Mouse (Mus musculus) liver, embryonic 14.5 days (tissue): ENCODE data around the gene Sphk2. TPM values are rescaled to one million over a fixed set of nuclear protein-coding genes. Genes with fewer than 3 reads are reported as not detected.
A peak's percentile ranks its signal among the peaks of the same experiment; 100 is the strongest.

ENCODE experiments used
- ATAC-seq: fragments of 200-750 bp; cut with Nextera tagmentation; 2 replicates; pipeline ENCODE4 v1.8.0; 2017; ENCODE audit warnings: moderate number of reproducible peaks, mild to moderate bottlenecking, moderate library complexity; ENCODE audit not compliant: insufficient read depth
- DNase-seq, 3 experiments: peaks; one replicate each; pipeline ENCODE4 v3.0.0-alpha.2; 2012 to 2013; ENCODE audit warnings: low read depth in 3 of 3, low spot score in 3 of 3
- H3K27ac ChIP-seq: fragments of 300-500 bp; sonication (generic); 2 replicates; pipeline ENCODE4 v1.5.1; 2014; ENCODE audit warnings: moderate library complexity, mild to moderate bottlenecking, control low read depth, inconsistent platforms
- H3K27me3 ChIP-seq: fragments of 300-500 bp; sonication (generic); 2 replicates; pipeline ENCODE4 v1.6.1; 2014; ENCODE audit warnings: mild to moderate bottlenecking, low read length, moderate library complexity; ENCODE audit not compliant: control insufficient read depth, insufficient read depth
- H3K36me3 ChIP-seq: fragments of 300-500 bp; sonication (generic); replicated peaks from 2 replicates; pipeline ENCODE4 v1.6.1; 2014; ENCODE audit warnings: low read depth; ENCODE audit not compliant: control insufficient read depth, insufficient read depth
- H3K4me1 ChIP-seq, 2 experiments: fragments of 200-500 bp in 1 of 2; fragments of 300-500 bp in 1 of 2; sonication (generic) in 1 of 2; replicated peaks; 2 replicates each; pipeline ENCODE4 v1.6.1; 2012 to 2014; ENCODE audit warnings: antibody characterized with exemption in 1 of 2, inconsistent platforms in 1 of 2, low read length in 1 of 2; ENCODE audit not compliant: control insufficient read depth in 2 of 2, insufficient read depth in 2 of 2
- H3K4me2 ChIP-seq: fragments of 300-500 bp; sonication (generic); 2 replicates; pipeline ENCODE4 v1.6.1; 2014; ENCODE audit warnings: low read depth, mild to moderate bottlenecking, control low read depth, moderate library complexity
- H3K4me3 ChIP-seq, 2 experiments: fragments of 200-500 bp in 1 of 2; fragments of 300-500 bp in 1 of 2; sonication (generic) in 1 of 2; 2 replicates each; pipeline ENCODE4 v1.5.1; 2012 to 2014; ENCODE audit warnings: low read depth in 2 of 2, low read length in 2 of 2, mild to moderate bottlenecking in 2 of 2, control low read depth in 1 of 2, inconsistent platforms in 1 of 2, moderate library complexity in 1 of 2; ENCODE audit not compliant: insufficient read depth in 1 of 2
- H3K9ac ChIP-seq: fragments of 300-500 bp; sonication (generic); replicated peaks from 2 replicates; pipeline ENCODE4 v1.6.1; 2014; ENCODE audit warnings: mild to moderate bottlenecking, control low read depth, moderate library complexity
- H3K9me3 ChIP-seq: fragments of 300-500 bp; sonication (generic); 2 replicates; pipeline ENCODE4 v1.6.1; 2016; ENCODE audit warnings: low read length, mixed read lengths; ENCODE audit not compliant: control insufficient read depth
- CTCF ChIP-seq: IDR thresholded peaks from 2 replicates; pipeline ENCODE4 v1.5.1; 2016; ENCODE audit warnings: antibody characterized with exemption, low read depth, control low read depth
- EP300 ChIP-seq: IDR thresholded peaks from 2 replicates; pipeline ENCODE4 v1.6.1; 2016; ENCODE audit warnings: antibody characterized with exemption, low read depth
- WGBS: fragments of 180-500 bp; shearing (Covaris S2); extraction: QIAGEN DNeasy Blood & Tissue Kit; methylation state at CpG from one replicate; pipeline ENCODE4 v1.1.7; 2014; ENCODE audit not compliant: insufficient replicate concordance; 5-methylcytosine and 5-hydroxymethylcytosine counted together
- polyA plus RNA-seq, 2 experiments: library from polyadenylated mRNA; depleted of rRNA in 1 of 2; stranded (reverse) in 1 of 2; unstranded in 1 of 2; fragments of >200 nt; fragmentation: Nextera tagmentation in 1 of 2; extraction: Ambion mirVana in 1 of 2; gene quantifications; 2 replicates each; pipeline versions ENCODE4 v1.2.1 to v1.2.3; 2012 to 2014

The Sphk2 gene
- polyA plus RNA-seq, 2 experiments = 5.8 to 7.6 TPM

DNA sequence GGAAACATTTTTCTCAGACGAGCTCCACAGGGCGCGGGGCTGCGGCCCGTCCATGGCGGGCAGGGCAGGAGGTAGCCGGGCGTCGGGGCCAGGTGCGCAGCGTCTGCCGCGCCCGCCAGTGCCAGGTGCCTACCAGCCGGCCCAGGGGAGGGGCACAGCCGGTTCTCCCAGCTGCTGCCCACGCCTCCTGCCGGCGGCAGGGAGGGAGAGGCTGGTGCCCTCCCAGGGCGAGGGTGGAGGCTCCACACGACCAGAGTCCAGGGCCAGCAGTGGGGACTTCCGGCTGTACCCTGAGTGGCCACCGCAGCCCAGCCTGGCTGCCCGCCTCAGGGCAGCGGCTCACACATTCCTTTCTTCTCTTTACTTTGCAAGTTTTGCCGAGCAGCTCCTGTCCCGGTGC, 41.6 kb upstream of the Sphk2 start:
- no peak overlapping the region for H3K4me3 ChIP-seq
- H3K9me3 ChIP-seq = no peaks in the 10 kb centered on the region
- H3K36me3 ChIP-seq = no peaks in the 10 kb centered on the region
- H3K27me3 ChIP-seq = peaks cover 7% of the 10 kb centered on the region
- ATAC-seq (no peak), DNase-seq (no peak)
- peak overlapping the region; percentile 28; the same call in 1 of the 2 replicates for H3K4me2 ChIP-seq
- no peak overlapping the region for H3K27ac ChIP-seq
- 11% methylated on average over 23 of the region's 27 CpGs for WGBS
- H3K9ac ChIP-seq = no peak overlapping the region
- no peaks in the 10 kb centered on the region for H3K4me1 ChIP-seq
- TF ChIP-seq EP300 = no peak
- no peak for TF ChIP-seq CTCF

- ATAC-seq = no peak
- TF ChIP-seq CTCF = no peak
- TF ChIP-seq EP300 = no peak
- H3K27ac ChIP-seq = no peak overlapping the region
- no peak overlapping the region for H3K4me3 ChIP-seq
- H3K9me3 ChIP-seq = no peaks in the 10 kb centered on the region
- H3K36me3 ChIP-seq = no peaks in the 10 kb centered on the region
- no peak overlapping the region for H3K9ac ChIP-seq
- no peak for DNase-seq
- peaks cover 7% of the 10 kb centered on the region for H3K27me3 ChIP-seq
- H3K4me1 ChIP-seq = no peaks in the 10 kb centered on the region; a peak in 1 of 4 replicates
- H3K4me2 ChIP-seq = no peak overlapping the region
- 45% methylated on average over 6 of the region's 6 CpGs for WGBS
Observed at GRCm38 (mm10) chr7:45755703-45756102, 37.9 kb upstream of the Sphk2 start.

DNA sequence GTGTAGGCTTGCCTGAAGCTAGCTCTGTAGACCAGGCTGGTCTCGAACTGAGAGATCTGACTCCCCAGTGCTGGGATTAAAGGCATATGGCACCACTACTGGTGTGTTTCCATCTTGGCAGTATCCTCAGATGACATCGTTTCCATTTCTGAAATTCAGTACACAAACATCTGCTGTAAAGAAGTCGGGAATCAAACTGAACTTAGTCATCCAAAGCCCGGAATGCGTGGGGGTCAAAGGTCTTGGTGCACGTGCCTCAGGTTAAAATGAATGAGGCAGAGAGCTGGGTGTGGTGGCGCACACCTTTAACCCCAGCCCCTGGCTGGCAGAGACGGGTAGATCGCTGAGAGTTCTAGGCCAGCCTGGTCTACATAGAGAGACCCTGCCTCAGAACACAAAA, 32.4 kb upstream of the Sphk2 start:
- TF ChIP-seq CTCF (no peak), EP300 (no peak)
- ATAC-seq (no peak), DNase-seq (no peak)
- H3K9me3 ChIP-seq = no peaks in the 10 kb centered on the region
- H3K27ac ChIP-seq = no peak overlapping the region
- no peak overlapping the region for H3K4me3 ChIP-seq
- H3K4me1 ChIP-seq = no peaks in the 10 kb centered on the region; a peak in 1 of 4 replicates
- no peaks in the 10 kb centered on the region for H3K36me3 ChIP-seq
- WGBS = 66% methylated on average over 9 of the region's 9 CpGs
- no peak overlapping the region for H3K4me2 ChIP-seq
- H3K9ac ChIP-seq = no peak overlapping the region
- H3K27me3 ChIP-seq = no peaks in the 10 kb centered on the region

DNA sequence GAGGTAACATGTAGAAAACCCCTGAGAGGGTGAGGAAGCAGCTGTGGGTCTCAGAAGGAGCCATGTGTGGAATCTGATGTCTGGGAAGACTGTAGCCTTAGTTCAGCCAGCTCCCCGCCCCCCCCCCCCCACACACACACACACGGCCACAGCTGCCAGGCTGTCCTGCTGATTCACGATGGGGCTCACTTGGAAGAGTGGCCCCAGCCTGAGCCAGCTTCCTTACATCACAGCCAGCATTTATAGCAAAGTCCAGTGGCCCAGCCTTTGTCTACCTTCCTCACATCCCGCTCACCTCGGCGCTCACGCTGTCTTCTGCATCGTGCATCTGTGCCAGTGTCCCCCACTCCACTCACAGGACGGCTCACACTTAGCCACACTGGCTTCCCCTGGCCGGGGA, 31.6 kb upstream of the Sphk2 start:
- TF ChIP-seq EP300 (no peak), CTCF (no peak)
- Histone ChIP-seq H3K9ac (no peak overlapping the region), H3K4me1 (no peaks in the 10 kb centered on the region; a peak in 1 of 4 replicates), H3K27me3 (no peaks in the 10 kb centered on the region), H3K4me2 (no peak overlapping the region), H3K9me3 (no peaks in the 10 kb centered on the region), H3K27ac (no peak overlapping the region), H3K4me3 (no peak overlapping the region), H3K36me3 (no peaks in the 10 kb centered on the region)
- no peak for ATAC-seq
- 37% methylated on average over 9 of the region's 10 CpGs for WGBS
- DNase-seq = no peak

DNA sequence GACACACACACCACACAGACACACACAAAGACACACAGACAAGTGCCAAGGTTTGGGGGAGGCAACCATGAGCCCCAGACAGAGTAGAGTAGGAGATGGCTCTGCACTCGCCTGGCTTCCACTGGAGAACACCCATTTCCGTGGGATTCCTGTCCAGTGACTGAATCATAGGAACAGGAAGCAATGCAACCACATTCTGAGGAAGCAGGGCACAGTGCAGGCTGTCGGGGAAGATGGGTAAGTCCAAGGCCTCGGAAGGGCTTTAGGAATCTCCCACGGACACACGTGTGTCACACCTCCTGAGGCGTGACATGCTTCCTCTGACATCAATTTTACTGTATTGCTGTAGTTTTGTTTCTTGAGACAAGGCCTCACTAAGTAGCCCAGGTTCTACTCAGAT, 30.3 kb upstream of the Sphk2 start:
- Histone ChIP-seq H3K9me3 (no peaks in the 10 kb centered on the region), H3K9ac (no peak overlapping the region), H3K4me2 (no peak overlapping the region), H3K27me3 (no peaks in the 10 kb centered on the region), H3K27ac (no peak overlapping the region), H3K4me3 (no peak overlapping the region), H3K36me3 (no peaks in the 10 kb centered on the region), H3K4me1 (no peaks in the 10 kb centered on the region; a peak in 1 of 4 replicates)
- no peak for DNase-seq
- TF ChIP-seq CTCF (no peak), EP300 (no peak)
- WGBS = 42% methylated on average over 7 of the region's 7 CpGs
- no peak for ATAC-seq
